ENCODE assay signal across 8 mouse cellular contexts in the genomic region with DNA sequence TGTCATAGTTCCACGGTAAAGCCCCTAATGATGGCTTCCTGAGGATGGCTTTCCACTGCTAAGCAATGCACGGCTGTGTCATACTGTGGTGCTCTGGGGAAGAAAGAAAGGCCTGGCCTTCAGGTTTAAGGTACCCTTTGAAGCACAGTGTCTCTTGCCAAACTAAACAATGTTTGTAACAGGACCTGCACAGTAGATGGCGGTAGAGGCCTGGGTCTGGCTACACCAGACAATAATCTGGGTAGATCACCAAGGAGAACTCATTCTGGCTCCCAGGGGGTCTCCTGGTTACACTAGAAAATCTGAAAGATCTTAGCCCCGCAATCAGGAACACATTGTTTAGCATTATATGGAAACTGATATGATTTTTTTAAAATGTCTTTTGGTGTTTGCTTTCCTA.
DNase-seq lines count a peak whose midpoint lies in the region; ATAC-seq lines count a peak whose summit lies in the region.

No protein-coding gene starts in this region.

- intact Hi-C loops in left cerebral cortex, postnatal 4 days (cut with DNase I), result no loop called here

- no peak for ATAC-seq in frontal cortex, adult (ENCODE audit: low TSS enrichment)
- ATAC-seq in erythroblast, adult 5-6 weeks (replicated peaks; ENCODE audit: low FRiP score, poor library complexity, severe bottlenecking), result no peak

- DNase-seq in frontal cortex, postnatal 25 days (ENCODE audit: low spot score in 2 of 2), result peak; percentile 33 to 44
- peak; percentile 8 for DNase-seq in ovary, postnatal 14 days (ENCODE audit: low spot score)
- DNase-seq in ovary, postnatal 10 days (ENCODE audit: low spot score), result no peak
- DNase-seq in embryo, embryonic 9.5 days (ENCODE audit: extremely low spot score), result peak; percentile 51
- DNase-seq in left cerebral cortex, postnatal 4 days, result peak; percentile 69
- no peak for DNase-seq in Muller cell, postnatal 12 days (ENCODE audit: inconsistent ontology term)

Comparison
In these comparisons a context has a peak if more than half of its experiments do, and no peak if none do; other contexts are left out.
1. DNase-seq: peak in frontal cortex, postnatal 25 days (2 of 2), ovary, postnatal 14 days (single experiment), embryo, embryonic 9.5 days (single experiment) and left cerebral cortex, postnatal 4 days (single experiment); none in ovary, postnatal 10 days (single experiment) and Muller cell, postnatal 12 days (single experiment).